Mouse (Mus musculus) adrenal gland, adult 8-10 months (tissue): ENCODE data around the gene Aco1. TPM values are rescaled to one million over a fixed set of nuclear protein-coding genes. Genes with fewer than 3 reads are reported as not detected.

Experiments
- DNase-seq: peaks from one replicate; pipeline ENCODE4 v3.0.0; 2022
- total RNA-seq, 4 experiments: library from RNA; stranded (reverse); gene quantifications; 2 replicates each; pipeline ENCODE4 v1.2.4; 2022

The Aco1 gene
- total RNA-seq, 4 experiments from 2014 or later = 76.7 to 161 (median 113) TPM

DNA sequence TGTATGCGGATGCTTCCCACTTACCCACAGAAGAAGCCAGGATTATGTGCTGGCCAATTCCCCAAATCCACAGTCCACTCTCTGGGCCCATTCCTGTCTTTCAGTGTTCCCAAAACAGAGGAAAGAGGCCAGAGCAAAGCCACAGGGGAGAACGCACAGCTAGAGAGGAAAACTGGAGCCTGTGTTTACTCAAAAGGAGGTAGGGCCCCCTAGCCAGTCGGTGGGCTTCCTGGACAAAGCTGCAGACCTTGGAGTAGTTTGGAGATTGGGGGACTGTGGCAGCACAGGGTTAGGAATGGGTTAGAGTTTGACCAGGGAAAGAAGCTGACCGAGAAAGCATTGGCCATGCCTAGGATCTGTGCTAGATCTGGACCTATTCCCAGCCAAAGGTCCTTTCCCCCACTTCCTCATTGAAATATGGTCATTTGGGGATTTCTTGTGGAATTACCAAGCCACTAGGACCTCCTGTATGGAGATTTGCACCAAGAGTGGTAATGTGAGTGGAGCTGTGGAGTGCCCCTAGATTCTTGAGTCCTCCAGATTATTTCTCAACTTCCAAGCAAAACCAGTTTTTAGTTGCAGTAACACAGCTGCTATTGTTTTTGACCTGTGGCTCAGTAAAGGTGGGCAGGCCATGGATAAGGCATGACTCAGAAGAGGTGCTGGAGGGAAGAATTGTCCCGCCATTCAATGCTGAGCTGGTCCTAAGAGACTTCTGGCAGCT, 14.8 kb downstream of the Aco1 start:
- DNase-seq = no peak

DNA sequence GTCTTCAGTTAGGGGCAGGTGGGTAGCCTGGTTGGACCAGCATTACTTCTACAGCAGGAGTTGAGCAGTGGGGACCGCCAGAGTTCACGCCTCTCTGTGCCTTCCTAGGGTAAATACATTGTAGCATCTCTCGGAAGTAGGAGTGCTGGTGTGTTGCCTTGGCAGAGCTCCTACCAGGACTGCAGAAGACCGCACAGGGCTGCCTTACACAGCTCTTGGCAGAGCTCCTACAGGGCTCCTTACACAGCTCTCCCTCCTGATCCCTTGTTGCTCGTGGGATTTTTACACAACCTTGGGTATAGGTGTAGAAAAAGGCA, 15.3 kb downstream of the Aco1 start:
- no peak for DNase-seq

DNA sequence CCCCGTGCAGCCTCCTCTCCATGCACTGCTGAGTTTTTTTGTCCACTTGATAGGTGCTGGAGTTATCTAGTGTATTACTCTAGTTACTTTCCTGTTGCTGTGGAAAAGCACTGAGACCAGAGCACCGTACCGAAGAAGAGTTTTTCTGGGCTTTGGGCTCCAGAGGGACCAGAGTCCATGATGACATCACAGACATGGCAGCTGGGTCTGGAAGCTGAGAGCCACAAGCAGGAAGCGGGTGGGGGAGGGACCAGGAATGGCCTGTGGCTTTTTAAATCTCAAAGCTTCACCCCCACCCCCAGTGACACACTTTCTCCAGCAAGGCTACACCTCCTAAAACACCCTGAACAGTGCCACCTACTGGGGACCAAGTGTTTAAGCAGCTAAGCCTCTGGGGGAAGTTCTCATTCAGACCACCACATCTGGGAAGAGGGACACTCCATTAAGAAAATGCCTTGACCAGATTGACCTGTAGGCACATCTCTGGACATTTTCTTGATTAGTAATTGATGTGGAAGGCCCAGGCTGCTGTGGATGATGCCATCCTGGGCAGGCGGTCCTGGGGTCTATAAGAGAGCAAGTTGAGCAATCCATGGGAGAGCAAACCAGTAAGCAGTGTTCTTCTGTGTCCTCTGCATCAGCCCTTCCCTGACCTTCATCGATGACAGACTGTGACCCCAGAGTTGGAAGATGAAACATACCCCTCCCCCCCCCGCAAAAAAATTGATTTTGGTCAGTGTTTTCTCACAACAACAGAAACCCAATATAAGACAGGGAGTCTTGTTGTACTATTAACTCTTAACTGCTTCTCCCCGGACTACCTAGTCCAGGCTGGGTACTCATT, 17.9 kb downstream of the Aco1 start:
- DNase-seq = no peak

DNA sequence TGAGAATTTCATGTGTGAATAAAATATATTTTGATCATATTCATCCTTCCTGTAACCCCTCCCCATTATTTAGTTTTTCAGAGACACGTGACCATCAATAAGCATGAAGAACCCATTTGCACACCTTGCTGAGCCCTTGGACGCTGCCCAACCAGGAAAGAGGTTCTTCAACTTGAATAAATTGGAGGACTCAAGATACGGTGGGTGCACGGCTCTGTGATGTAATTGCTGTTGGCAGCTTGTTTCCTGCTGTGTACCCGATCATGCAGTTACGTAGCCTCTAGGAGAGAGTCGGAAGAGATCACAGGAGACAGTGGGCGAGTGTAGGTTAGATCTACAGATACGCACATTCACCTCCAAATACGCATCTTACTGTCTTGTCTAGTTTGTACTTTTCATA, 20.8 kb downstream of the Aco1 start:
- no peak for DNase-seq

DNA sequence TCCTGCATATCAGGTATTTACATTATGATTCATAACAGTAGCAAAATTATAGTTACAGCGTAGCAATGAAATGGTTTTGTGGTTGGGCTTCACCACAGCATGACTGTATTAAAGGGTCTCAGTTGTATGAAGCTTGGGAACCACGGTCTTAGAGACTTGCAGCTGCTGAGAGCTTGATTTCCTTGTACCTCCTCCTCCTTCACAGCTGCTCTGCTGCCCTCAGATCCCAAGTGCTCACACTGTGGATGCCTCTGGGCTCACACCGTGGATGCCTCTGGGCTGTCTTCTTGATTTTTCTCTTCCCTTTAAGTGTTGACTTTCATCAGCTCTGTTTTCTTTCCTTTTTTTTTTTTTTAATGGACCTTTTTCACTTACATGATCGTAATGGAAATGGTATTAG, 28.6 kb downstream of the Aco1 start:
- DNase-seq = no peak

DNA sequence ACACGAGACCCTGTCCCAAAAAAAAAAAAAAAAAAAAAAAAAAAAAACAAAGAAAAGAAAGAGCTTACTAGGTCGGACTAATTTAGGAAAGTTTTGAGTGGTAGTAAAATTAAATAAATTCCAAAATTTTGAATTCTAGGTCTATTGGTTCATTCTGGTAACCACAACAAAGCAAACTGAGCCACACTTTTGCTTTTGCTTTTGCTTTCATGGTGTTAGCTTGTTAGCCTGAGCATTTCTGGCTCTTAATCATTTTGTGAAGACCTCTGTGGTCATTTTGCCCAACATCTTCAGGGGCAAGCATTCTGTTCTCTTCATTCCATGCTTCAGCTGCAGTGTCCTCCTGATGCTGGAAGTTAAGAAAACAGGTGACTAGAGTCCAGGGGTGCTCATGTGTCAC, 29.5 kb downstream of the Aco1 start:
- no peak for DNase-seq

DNA sequence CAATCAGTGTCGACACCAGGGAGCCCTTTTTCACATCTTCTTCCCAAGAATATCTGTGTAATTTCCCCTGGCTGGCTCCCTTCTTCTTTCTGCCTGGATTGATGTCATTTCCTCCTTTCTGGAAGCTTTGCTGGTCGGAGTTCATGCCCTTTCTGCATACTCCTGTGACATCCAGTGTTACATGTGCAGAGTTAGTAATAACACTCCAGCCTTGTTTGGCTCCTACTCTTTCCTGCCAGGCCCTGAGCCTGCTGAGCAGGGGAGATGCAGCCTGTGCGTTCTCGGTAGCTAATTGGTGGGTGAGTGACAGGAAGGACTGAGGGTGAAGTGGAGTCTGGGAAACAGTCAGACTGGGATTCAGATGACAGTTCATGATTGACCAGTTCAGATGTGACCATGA, 31.4 kb downstream of the Aco1 start:
- DNase-seq = no peak

DNA sequence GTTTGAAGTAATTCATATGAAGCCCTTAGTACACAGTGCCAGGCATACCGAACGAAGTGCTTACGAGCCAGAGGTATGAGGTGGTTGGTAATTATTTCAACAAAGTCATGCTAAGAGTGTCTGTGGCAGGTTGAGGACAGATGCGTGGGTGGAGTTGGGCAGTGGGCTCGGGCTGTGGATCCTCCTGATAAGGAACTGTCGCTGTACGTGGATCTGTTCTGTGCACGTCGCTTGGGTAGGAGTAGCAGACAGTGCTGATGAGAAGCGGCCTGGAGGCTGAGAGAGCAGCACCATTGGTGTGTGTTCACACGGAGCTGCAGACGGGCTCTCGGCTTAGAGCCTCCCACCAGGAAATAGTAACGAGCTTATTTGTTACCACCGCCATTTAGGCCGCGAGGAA, 35.7 kb downstream of the Aco1 start:
- no peak for DNase-seq

DNA sequence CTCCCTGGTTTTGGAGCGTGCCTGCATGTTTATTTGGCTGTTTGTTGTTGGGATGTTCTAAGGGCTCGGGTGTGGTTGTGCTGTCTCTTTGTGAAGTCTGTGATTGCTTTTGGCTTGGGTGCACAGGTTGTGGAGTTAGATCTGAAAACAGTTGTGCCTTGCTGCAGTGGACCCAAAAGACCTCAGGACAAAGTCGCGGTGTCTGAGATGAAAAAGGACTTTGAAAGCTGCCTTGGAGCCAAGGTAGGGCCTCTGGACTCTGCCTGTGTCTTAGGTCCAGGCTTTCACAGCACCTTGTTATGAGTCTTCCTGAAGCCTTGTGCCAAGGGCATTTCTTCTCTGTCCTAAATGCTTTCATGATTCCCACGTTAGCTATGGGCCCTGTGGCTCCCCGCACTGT, 37.2 kb downstream of the Aco1 start:
- DNase-seq = no peak

DNA sequence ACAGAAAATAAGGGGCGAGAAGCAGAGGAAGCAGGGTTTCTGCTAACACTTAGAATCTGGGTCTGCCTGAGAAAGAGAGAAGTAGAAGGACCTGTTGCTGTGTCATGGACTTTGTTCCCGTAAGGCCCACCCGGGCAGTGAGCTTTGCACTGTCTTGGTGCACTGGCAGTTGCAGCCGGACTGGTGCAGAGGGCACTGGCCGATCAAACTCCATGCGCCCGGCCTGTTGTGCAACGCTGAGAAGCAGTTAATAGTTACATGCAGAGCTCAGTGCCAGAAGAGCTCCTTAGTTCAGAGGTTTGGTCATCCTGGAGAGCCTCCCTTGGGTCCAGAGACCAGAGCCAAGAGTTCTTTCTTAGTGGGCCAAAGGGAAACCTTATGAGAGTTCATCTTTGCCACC, 38.8 kb downstream of the Aco1 start:
- no peak for DNase-seq

DNA sequence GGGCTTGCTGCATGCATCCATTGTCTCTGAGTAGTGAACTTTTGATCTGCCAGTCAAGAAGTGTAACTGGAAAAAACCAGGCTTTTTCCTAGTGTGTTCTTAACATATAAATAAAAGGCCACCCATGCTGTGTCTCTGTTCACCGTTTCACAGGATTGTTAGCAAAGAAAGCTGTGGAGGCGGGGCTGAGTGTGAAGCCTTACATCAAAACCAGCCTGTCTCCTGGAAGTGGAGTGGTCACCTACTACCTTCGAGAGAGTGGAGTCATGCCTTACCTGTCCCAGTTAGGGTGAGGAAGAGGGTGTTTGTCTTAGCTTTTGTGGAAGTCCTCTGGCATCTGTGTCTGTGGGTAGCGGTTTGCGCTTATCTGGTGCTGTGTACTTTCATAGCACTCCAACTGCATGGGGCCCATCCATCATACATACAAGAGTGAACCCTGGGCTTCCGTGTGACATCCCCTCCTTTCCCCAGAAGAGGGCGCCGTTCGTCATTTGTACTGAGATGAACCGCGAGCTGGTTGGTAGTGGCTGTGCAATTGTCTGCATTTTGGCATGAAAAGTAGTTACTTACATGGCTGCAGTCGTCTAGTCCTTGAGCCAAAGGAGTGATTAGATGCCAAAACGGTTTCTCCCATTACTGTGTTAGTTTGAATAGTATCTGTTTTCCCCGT, 39.9 kb downstream of the Aco1 start:
- peak; percentile 55 for DNase-seq

DNA sequence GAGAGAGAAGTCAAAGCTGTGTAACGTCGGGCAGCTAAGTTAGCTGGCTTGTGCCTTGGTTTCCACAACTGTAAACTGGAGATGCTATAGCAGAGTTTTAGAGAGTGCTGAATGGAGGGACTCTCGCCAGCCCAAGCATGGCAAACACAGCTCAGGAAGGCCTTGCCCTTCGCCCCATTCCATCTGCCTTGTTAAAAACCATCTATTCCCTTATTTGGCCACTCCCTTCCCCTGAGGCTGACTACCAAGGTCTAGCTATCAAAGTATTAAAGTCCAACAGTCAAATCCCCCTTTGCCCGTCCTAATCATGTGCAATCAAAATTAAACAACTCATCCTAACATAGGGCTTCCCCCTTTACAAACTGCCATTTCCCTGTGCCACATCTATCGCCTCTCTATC, 40.9 kb downstream of the Aco1 start:
- DNase-seq = no peak

DNA sequence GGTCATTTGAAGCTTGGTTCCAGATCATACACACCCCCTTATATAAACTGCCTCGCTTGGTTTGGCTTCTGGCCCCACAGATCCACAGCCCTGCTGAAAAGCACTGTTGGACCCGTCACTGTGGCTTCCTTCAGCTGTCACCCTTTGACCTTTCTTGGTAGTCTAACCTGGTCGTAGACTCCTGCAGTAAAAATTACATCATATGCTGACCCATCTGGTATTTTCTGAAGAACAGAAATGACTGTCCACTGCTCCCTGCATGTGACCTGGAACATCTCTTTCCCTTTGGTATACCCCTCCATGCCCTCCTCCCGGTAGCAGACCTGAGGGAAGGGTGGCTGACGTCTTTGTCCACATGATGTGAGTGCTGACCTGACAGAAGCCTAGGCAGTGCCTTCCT, 41.6 kb downstream of the Aco1 start:
- no peak for DNase-seq

DNA sequence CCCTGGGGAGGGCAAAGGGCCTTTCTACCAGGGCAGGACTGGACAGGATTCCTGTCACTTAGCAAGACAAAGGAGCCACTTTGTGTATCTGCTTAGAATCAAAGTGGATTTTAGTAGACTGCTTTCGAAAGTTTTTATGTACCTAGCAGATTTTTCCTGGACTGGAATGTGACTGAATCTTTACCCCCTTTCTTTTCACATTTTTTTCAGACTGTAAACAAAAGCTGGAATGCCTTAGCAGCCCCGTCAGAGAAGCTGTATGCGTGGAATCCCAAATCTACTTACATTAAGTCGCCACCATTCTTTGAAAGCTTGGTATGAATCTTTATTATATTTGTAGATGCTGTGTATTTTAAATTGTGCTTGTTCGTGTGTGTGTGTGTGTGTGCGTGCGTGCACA, 45.1 kb downstream of the Aco1 start:
- DNase-seq = no peak

DNA sequence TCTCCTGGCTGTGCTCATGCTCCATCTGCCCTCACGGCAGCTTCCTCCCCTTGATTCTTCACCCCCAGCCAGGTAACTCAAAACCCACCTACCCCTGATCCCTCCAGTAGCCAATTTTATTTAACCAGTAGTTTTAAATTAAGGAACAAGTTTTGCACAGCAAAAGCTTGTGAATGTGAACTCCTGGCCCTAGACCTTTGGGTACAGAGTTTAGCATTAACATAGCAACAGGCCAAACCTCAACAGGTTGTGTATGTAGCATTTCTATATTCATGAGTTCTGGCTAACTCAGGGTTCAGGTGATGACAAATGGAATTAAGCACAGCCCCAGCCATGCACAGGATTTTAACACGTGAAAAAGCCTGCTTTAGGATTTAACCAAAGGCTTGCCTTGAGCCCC, 49.4 kb downstream of the Aco1 start:
- no peak for DNase-seq

DNA sequence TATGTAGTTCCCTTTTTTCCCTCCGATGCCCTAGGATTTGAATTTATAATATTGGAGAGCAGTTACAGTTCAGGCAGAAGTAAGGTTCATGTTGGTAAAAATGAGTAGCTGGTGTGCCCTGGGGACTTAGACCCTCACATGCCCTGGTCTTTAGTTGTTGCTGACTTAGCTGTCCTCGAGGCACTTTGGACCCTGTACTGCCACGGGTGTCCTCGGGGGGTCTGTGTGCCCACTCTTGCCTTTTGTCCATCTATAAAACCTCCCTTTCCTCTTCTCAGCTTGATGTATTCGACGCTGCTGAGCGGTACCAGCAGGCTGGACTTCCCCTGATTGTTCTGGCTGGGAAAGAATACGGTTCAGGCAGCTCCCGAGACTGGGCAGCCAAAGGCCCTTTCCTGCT, 50.6 kb downstream of the Aco1 start:
- no peak for DNase-seq

DNA sequence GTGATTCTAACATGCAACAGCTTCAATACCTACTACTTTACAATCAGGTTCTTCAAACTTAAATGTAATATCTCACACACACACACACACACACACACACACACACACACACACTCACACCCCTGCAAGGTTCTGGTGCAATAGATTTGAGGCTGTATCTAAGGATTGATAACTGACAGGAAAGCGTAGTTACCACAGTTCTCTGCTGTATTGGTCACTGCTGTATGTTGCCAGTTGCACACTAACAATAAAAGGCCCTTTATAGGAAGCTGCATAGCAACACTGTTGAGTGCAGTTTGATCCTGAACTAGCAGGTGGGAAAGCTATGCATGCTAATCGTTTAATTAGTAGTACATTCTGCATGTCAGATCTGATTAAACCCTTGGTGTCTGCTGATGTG, 52.5 kb downstream of the Aco1 start:
- no peak for DNase-seq

DNA sequence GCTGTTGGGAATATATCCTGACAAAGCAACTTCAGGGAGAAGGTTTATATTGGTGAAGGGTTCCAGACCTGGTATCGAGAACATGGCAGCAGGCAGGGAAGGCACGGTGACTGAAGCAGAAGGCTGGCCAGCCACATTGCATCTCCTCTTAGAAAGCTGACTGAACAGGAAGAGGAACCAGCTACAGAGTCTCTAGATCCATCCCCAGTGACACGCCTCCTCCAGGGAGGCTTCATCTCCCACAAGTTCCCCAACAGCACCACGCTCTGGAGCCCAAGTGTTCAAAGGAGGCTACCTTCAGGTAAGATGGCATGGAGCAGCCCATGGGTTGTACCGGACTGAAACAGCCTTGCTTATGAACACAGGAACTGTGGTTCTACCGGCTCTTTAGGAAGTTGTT, 59.3 kb downstream of the Aco1 start:
- DNase-seq = no peak

DNA sequence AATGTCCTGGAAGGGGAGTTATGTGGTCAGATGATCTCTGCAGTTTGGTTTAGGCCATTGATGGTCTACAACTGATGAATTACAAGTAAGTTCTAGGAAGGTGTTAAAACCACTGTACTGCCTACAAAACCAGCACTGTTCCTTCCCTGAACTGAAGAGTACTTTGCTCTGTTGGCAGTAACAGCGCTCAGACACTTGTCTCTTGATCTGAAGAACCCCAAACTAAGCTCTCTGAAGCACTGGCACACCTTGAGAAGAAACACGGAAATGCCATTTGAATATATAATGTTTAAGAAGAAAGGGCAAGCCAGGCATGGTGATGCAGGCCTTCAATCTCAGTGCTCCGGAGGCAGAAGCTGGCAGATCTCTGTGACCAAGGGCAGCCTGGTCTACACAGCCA, 61.5 kb downstream of the Aco1 start:
- DNase-seq = no peak

DNA sequence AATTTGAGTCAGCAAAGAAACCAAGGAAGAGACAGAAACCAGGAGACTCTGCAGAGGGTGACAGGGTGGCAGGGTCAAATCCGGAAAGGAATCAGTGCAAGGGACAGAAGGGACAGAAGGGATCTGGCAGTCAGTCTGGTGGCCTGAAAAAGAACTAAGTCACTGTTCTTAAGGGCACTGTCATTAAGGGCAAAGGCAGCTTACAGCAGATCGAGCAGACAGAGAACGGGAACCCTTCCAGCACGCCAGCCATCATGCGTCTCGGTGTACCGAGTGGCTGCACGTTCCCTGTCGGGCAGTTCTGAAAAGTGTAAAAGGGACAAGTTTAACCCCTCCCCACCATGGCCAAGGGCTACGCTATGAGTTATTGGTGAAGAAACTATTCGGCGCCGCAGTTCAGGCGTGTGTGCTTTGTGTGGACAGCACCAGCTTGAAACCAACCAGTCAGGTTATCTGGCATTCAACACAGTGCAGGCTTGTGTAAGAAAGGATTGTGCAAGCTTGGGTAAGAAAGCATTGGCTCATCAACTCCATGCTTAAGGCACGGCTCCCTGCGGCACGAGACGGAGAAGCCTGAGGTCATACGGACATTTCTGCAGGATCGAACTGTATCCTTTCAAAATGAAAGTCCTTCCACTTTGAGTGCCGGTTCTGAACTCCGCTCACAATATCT, 62.5 kb downstream of the Aco1 start:
- DNase-seq = peak; percentile 28

DNA sequence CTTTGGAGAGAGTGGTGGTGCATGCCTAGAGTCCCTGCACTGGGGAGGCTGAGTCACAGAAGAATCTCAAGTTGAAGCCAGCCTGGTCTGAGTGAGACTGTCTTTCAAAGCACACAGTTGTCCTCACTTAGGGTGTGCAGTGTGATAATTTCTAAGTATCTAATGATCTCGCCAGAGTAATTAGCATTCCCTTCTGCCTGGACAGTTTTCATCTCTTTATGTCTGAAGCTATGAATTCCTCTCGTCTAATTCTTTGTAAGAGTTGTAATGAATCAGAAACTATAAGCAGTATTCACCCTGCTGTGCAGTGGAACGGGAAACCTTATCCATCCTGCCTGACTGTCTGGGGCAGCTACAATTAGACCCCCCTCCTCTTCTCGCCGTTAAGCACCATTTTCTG, 64.8 kb downstream of the Aco1 start:
- DNase-seq = no peak

DNA sequence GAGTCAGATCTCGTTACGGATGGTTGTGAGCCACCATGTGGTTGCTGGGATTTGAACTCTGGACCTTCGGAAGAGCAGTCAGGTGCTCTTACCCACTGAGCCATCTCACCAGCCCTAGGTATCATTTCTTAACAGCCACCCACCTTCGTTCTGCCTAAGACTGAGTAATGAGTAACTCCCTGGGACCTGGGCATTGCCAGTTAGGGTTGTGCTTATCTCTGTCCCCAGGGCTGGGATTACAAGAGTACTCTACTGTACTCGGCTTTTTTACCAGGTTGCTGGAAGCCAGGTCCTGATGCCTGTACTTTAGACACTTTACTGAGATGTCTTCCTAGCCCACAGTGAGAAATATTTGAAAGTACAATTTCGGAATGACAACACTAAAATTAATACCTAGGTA, 69.3 kb downstream of the Aco1 start:
- DNase-seq = no peak

DNA sequence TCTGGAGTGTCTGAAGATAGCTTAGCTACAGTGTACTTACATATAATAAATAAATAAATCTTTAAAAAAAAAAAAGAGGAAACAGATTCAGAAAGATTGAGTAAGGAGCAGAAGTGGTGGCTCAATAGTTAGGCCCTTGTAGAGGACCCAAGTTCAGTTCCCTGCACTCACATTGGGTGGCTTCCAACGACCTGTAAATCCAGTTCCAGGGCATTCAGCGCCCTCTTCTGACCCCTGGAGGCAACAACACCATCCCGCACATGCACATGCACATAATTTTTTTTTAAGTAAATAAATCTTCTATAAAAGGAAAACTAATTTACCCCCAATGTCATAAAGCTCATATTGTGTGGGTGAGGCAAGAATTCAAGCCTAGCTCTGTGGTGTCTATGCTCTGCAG, 75.0 kb downstream of the Aco1 start:
- no peak for DNase-seq
